11 mouse cellular contexts compared by ENCODE assay signal in the genomic region with DNA sequence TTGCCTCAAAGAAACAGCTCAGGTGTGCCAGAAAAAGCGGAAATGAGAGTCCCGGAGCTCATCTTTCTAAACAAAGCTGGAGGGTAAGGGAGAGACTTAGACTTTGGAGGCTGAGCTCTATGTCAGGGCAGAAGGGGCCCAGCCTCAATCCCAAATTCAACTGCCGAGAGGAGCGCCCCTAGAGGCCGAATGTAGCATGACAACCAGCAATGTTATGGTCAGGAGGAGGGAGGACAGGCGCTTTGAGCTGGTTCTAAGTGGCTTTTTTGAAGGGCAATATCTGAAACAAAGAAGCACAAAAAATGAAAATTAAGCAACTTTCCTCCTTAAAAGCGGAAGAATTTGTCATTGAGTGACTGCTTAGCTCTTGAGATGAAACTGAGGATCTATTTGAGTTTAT. TPM values are rescaled to one million over a fixed set of nuclear protein-coding genes. Genes with fewer than 3 reads are reported as not detected.
A peak's percentile ranks its signal among the peaks of the same experiment; 100 is the strongest.
DNase-seq lines count a peak whose midpoint lies in the region; ATAC-seq and TF ChIP-seq lines count a peak whose summit lies in the region.
"Not testable (repeated sequence)": the region's sequence is repeated elsewhere in the genome, so short reads cannot be mapped to it uniquely, and the experiment has no call there.
"Had no signal": no experiment of that assay in that cellular context is flagged by ENCODE, and none has a peak within 500 bp of the region (broad histone marks: within the 10 kb centered on the region; RNA-seq: fewer than 3 reads in every experiment).

No protein-coding gene starts in this region.

- peak; percentile 53 for DNase-seq in 3T3-L1 (ENCODE audit: low read depth, low spot score)
- DNase-seq in ZHBTc4 (ENCODE audit: low read depth, low spot score), result peak; percentile 78
- peak; percentile 3 for DNase-seq in cerebellum, adult 9-10 months
- DNase-seq in gastrocnemius, adult 2 months, result peak; percentile 32
- DNase-seq in liver, result peak; percentile 20
- peak; percentile 76 for DNase-seq in naive thymus-derived CD4-positive, alpha-beta T cell, adult 2 months (ENCODE audit: low read depth)
- DNase-seq in spleen, postnatal 36 days (ENCODE audit: low spot score in 2 of 2), result peak; percentile 33 to 51

- not testable (repeated sequence) for H3K27ac ChIP-seq in gastrocnemius, adult 2 months; intestine, postnatal 0 days (ENCODE audit: low read depth, low read length)

- not testable (repeated sequence) for H3K9ac ChIP-seq in intestine, postnatal 0 days (ENCODE audit: low read depth, low read length)

- intact Hi-C loops in gastrocnemius, adult 2 months (cut with DNase I), result not testable (repeated sequence)

- TF ChIP-seq CTCF in gastrocnemius, adult 2 months (IDR thresholded peaks at IDR 0.05), result peak; percentile 63
- peak; percentile 67 for TF ChIP-seq CTCF in intestine, postnatal 0 days (IDR thresholded peaks at IDR 0.05; ENCODE audit: low read depth)

- H3K27me3 ChIP-seq in intestine, postnatal 0 days (replicated peaks; ENCODE audit: control insufficient read depth, insufficient read depth, low read length), result not testable (repeated sequence)

- H3K4me1 ChIP-seq in intestine, postnatal 0 days (replicated peaks; ENCODE audit: control insufficient read depth, insufficient read depth, low read length), result not testable (repeated sequence)

- WGBS in intestine, postnatal 0 days, result 20% methylated on average over 5 of the region's 7 CpGs

- not testable (repeated sequence) for H3K36me3 ChIP-seq in intestine, postnatal 0 days (ENCODE audit: control insufficient read depth, insufficient read depth)

- H3K4me3 ChIP-seq in gastrocnemius, adult 2 months; intestine, postnatal 0 days (ENCODE audit: low read depth, low read length): not testable (repeated sequence)

- H3K9me3 ChIP-seq in intestine, postnatal 0 days (ENCODE audit: control insufficient read depth), result not testable (repeated sequence)

- H3K4me2 ChIP-seq in intestine, postnatal 0 days (replicated peaks; ENCODE audit: low read depth), result not testable (repeated sequence)

- not testable (repeated sequence) for ATAC-seq in intestine, postnatal 0 days

RNA-seq across cellular contexts. Expression of a gene that starts 7.0 kb away (rescaled TPM):
- 1 to 10 TPM; 4.0 to 4.1 TPM for total RNA-seq in gastrocnemius, adult 2 months (2021)
- polyA plus RNA-seq in intestine, postnatal 0 days (2015; fragmentation: Nextera tagmentation; extraction: Ambion mirVana), result 0.60 and 0.95 TPM in 2 replicates

RNA-seq across cellular contexts. Expression of a gene that starts 36.3 kb away (rescaled TPM):
- not detected for total RNA-seq in gastrocnemius, adult 2 months (2021)
- polyA plus RNA-seq in intestine, postnatal 0 days (2015; fragmentation: Nextera tagmentation; extraction: Ambion mirVana), result 0.12 TPM in 1 of 2 replicates, not detected in the other
- total RNA-seq: common myeloid progenitor, adult 5-6 weeks; left cerebral cortex, postnatal 36 days had no signal
- polyA plus RNA-seq: inflammation-experienced regulatory T-cells, adult 6 months had no signal

Comparison
In these comparisons a context has a peak if more than half of its experiments do, and no peak if none do; other contexts are left out.
1. DNase-seq: peak in every context shown above with its lines; median percentile 78 in ZHBTc4; 76 in naive thymus-derived CD4-positive, alpha-beta T cell, adult 2 months; 53 in 3T3-L1; 42 in spleen, postnatal 36 days; 32 in gastrocnemius, adult 2 months; 20 in liver; 3 in cerebellum, adult 9-10 months.